Mouse (Mus musculus): Measurements from ENCODE around the gene Rad51b. TPM values are rescaled to one million over a fixed set of nuclear protein-coding genes. Genes with fewer than 3 reads are reported as not detected.

Gene Rad51b
- polyA plus RNA-seq, 1 experiment from 2014 or later, result 7.7 TPM

DNA sequence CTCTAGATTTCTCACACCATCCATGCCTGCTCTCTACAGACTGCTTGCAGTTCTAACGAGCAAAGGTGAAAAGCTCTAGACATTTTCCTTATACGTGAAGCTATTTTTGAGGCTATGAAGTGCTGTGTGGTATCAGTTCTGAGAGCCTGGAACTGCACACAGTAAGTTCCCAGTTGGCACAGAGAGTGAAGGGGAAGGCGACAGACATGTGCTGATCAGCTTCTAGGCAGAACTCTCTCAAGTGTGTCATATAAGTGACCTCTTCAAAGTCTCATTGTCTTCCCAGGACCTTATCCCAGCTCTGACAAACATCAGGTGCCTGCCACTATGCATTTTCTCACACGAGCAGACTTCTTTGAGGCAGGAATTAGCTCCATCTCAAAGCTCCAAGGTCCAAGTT is 530.7 kb downstream of the Rad51b start:
- WGBS, result 71% methylated on average over 4 of the region's 4 CpGs
- no peak for ATAC-seq (ENCODE audit: insufficient number of reproducible peaks, insufficient read depth, low FRiP score, low TSS enrichment)
- no peaks in the 10 kb centered on the region for H3K27me3 ChIP-seq
- H3K36me3 ChIP-seq, result no peaks in the 10 kb centered on the region
- no peak overlapping the region for H3K4me2 ChIP-seq (replicated peaks)
- no peaks in the 10 kb centered on the region for H3K9me3 ChIP-seq
- no peak overlapping the region for H3K4me3 ChIP-seq
- H3K27ac ChIP-seq, result no peak overlapping the region
- H3K4me1 ChIP-seq, result peaks cover 8% of the 10 kb centered on the region; the same call in 1 of the 2 replicates
- no peak overlapping the region for H3K9ac ChIP-seq

- Histone ChIP-seq H3K4me2 (replicated peaks) (no peak overlapping the region), H3K4me1 (peaks cover 8% of the 10 kb centered on the region; the same call in 1 of the 2 replicates), H3K27me3 (no peaks in the 10 kb centered on the region), H3K9me3 (no peaks in the 10 kb centered on the region), H3K9ac (no peak overlapping the region), H3K4me3 (no peak overlapping the region), H3K36me3 (no peaks in the 10 kb centered on the region), H3K27ac (no peak overlapping the region)
- ATAC-seq (ENCODE audit: insufficient number of reproducible peaks, insufficient read depth, low FRiP score, low TSS enrichment), result no peak
- 25% methylated on average over 1 of the region's 1 CpGs for WGBS
Observed at GRCm38 (mm10) chr12:79830686-79831085, 533.6 kb downstream of the Rad51b start.

GRCm38 (mm10) chr12:79832611-79833010 is 535.5 kb downstream of the Rad51b start:
- Histone ChIP-seq H3K27ac (no peak overlapping the region), H3K4me1 (peaks cover under 1% of the 10 kb centered on the region; the same call in 1 of the 2 replicates), H3K27me3 (no peaks in the 10 kb centered on the region), H3K36me3 (no peaks in the 10 kb centered on the region), H3K9ac (no peak overlapping the region), H3K4me3 (no peak overlapping the region), H3K4me2 (replicated peaks) (no peak overlapping the region), H3K9me3 (no peaks in the 10 kb centered on the region)
- no peak for ATAC-seq (ENCODE audit: insufficient number of reproducible peaks, insufficient read depth, low FRiP score, low TSS enrichment)
- 93% methylated on average over 6 of the region's 6 CpGs for WGBS

DNA sequence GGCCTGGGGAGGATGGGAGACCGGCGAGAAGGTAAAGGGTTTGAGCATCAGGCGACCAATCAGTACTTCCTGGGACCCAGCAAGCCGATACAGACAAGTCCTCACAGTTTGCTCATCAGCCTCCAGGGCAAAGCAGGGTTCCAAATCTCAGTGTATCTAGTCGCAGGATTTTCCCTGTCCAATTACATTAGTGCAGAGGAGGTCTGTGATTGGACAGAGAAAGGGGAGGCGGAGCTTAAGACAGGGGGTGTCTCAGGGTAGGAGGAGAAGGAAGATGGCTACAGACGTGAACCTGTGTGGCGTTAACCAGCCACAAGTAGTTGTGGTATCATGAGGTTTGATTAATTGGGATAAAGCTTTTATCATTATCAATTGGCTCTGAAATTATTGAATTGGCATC is 538.4 kb downstream of the Rad51b start:
- Histone ChIP-seq H3K4me3 (no peak overlapping the region), H3K9me3 (no peaks in the 10 kb centered on the region), H3K9ac (no peak overlapping the region), H3K4me1 (peaks cover 29% of the 10 kb centered on the region), H3K36me3 (no peaks in the 10 kb centered on the region), H3K27ac (no peak overlapping the region), H3K27me3 (no peaks in the 10 kb centered on the region), H3K4me2 (replicated peaks) (no peak overlapping the region)
- WGBS, result 88% methylated on average over 8 of the region's 8 CpGs
- no peak for ATAC-seq (ENCODE audit: insufficient number of reproducible peaks, insufficient read depth, low FRiP score, low TSS enrichment)

DNA sequence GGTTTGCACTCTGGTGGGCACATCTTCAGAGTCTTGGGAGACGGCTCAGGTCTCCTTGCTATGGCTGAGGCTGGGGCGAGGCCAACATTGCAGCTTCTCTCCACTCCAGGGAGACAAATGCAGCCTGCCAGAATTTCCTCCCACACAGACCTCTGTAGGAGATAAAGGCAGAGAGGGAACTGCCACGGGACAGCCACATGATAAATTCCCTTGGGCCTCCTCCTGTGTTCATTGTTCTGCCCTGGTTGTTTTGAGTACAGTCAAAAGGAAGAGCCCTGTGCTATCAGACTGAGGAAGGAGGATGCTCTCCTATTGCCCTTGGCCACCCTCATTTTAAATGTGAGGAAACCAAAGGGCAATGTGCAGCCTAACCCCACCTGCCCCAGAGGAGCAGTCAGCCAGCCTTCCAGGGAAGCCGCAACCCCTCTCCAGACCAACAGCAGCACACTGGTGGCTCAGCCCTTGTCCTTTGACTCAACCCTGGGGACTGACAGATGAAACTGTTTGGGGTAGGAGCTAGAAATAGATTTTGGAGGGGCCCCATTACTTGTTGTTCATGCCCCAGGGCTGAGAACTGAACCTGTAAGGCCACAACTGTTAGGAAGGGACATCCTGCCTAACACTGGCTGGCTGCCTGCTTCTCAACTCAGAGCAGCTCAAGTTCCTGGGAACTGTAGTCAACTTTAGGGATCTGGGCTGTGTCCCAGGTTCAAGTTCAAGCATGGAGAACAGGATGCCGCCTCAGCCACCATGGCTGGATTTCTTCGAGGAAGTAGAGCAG is 541.3 kb downstream of the Rad51b start:
- WGBS, result 63% methylated on average over 6 of the region's 6 CpGs
- no peak overlapping the region for H3K4me3 ChIP-seq
- ATAC-seq (ENCODE audit: insufficient number of reproducible peaks, insufficient read depth, low FRiP score, low TSS enrichment), result no peak
- peaks cover 57% of the 10 kb centered on the region for H3K4me1 ChIP-seq
- peak overlapping the region; percentile 77 for H3K27ac ChIP-seq
- H3K4me2 ChIP-seq (replicated peaks), result no peak overlapping the region
- no peaks in the 10 kb centered on the region for H3K36me3 ChIP-seq
- no peak overlapping the region for H3K9ac ChIP-seq
- no peaks in the 10 kb centered on the region for H3K27me3 ChIP-seq
- no peaks in the 10 kb centered on the region for H3K9me3 ChIP-seq

DNA sequence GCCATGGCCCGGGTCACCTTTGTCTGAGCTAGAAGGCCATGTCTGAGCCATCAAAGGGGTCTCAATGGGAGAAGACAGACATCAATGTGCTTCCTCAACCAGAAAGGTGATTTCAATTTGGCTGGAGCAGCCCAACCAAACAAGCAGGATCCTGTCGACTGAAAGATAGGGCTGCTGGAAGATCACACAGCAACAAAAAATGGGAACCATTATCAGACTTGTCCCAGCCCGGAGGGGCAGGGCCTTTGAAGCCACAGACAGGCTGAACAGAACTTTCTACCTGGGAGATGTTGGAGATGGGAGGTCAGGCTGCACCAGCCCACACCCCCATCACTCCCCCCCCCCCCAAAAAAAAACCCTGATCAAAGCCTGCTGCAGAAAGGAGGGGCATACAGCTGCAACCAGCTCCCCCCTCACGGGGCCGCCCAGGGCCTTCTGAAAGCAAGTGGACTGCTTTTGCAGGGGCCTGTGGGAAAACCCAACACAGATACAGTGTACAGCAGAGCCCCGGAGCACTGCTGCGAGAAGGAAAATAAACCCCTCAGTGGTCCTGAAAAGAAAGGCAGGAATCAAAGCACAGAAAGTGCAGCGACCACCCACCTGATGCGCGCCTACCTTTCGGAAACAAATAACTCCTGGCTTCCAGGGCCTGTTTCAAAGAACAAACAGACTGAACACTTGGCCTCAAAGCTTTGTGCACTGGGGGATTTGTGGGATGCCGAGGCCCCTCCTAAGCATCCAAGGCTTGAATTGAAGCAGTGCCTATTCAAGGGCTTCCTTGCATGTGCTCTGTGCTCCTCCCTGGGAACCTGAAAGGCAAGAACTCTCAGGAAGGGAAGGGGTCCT is 542.2 kb downstream of the Rad51b start:
- no peak overlapping the region for H3K4me3 ChIP-seq
- H3K9ac ChIP-seq, result no peak overlapping the region
- 38% methylated on average over 12 of the region's 12 CpGs for WGBS
- H3K36me3 ChIP-seq, result no peaks in the 10 kb centered on the region
- peak overlapping the region; percentile 77 for H3K27ac ChIP-seq
- no peaks in the 10 kb centered on the region for H3K9me3 ChIP-seq
- H3K4me2 ChIP-seq (replicated peaks), result no peak overlapping the region
- peaks cover 67% of the 10 kb centered on the region for H3K4me1 ChIP-seq
- ATAC-seq (ENCODE audit: insufficient number of reproducible peaks, insufficient read depth, low FRiP score, low TSS enrichment), result no peak
- no peaks in the 10 kb centered on the region for H3K27me3 ChIP-seq

DNA sequence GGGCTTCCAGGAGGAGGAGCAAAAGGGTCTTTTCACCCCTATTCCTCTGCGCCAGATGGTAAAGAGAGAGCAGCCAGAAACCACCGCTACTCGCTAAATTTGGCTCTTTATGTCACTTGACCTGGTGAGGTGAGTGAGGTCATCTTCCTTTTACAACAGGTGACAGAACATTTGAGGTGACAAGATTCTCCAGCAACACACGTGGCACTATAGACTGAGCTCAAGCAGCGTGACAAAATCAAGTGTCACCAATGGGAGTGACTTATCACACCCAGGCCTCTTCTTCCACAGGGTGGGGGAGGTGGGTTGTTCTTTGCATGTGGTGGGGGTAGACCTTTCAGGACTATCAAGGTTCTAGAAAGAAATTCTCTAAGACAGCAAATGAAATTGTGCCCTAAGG is 543.4 kb downstream of the Rad51b start:
- H3K9me3 ChIP-seq, result no peaks in the 10 kb centered on the region
- peaks cover 78% of the 10 kb centered on the region for H3K4me1 ChIP-seq
- no peaks in the 10 kb centered on the region for H3K27me3 ChIP-seq
- 73% methylated on average over 5 of the region's 5 CpGs for WGBS
- no peak overlapping the region for H3K9ac ChIP-seq
- no peak for ATAC-seq (ENCODE audit: insufficient number of reproducible peaks, insufficient read depth, low FRiP score, low TSS enrichment)
- no peaks in the 10 kb centered on the region for H3K36me3 ChIP-seq
- H3K27ac ChIP-seq, result peak overlapping the region; percentile 77; the same call in 1 of the 2 replicates
- no peak overlapping the region for H3K4me2 ChIP-seq (replicated peaks)
- H3K4me3 ChIP-seq, result no peak overlapping the region

DNA sequence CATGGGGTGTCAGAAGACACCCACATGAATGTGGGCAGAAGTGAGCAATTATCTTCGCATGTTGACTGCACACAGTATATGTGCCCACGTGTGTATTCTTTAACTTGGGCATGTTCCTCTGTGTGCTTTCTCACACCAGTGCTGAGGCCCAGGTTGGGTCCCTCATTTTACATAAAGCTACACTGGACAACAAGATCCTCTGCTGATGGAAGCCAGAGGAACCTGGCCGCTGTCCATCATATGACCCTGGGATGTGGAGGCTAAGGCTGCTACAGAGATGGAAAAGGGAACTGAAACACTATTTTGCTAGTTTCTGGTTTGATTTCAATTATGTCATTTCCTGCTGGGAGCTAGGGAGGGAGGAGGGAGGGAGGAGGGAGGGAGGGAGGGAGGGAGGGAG is 544.2 kb downstream of the Rad51b start:
- WGBS, result 74% methylated on average over 3 of the region's 3 CpGs
- no peak for ATAC-seq (ENCODE audit: insufficient number of reproducible peaks, insufficient read depth, low FRiP score, low TSS enrichment)
- Histone ChIP-seq H3K9me3 (no peaks in the 10 kb centered on the region), H3K9ac (no peak overlapping the region), H3K4me1 (peaks cover 86% of the 10 kb centered on the region), H3K4me3 (no peak overlapping the region), H3K27me3 (no peaks in the 10 kb centered on the region), H3K4me2 (replicated peaks) (no peak overlapping the region), H3K36me3 (no peaks in the 10 kb centered on the region), H3K27ac (peak overlapping the region; percentile 92)

DNA sequence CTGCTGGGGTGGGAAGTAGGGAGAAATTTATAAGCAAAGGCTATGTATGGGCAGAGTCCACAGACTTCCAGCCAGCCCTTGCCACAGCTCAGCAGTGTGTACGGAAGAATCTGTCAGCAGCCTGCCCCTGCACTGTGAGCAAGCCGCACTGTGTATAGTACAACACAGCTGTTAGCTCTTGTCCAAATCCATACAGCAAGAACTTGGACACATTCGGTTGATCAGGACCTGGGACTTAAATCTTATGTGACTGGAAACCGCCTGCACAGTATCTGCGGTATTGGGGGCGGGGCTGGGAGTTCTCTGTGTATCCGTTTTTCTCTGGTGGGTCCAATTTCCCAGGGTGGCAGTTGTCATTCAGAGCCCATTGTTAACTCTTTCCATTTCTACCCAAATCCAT is 545.2 kb downstream of the Rad51b start:
- H3K4me1 ChIP-seq, result peaks cover 97% of the 10 kb centered on the region

GRCm38 (mm10) chr12:79843002-79843401 is 545.9 kb downstream of the Rad51b start:
- H3K4me1 ChIP-seq, result peaks cover 99% of the 10 kb centered on the region
- H3K9me3 ChIP-seq, result no peaks in the 10 kb centered on the region
- H3K27me3 ChIP-seq, result no peaks in the 10 kb centered on the region
- H3K4me3 ChIP-seq, result no peak overlapping the region
- H3K4me2 ChIP-seq (replicated peaks), result no peak overlapping the region
- peak overlapping the region; percentile 92 for H3K27ac ChIP-seq
- H3K36me3 ChIP-seq, result no peaks in the 10 kb centered on the region
- no peak overlapping the region for H3K9ac ChIP-seq
- 49% methylated on average over 11 of the region's 11 CpGs for WGBS
- no peak for ATAC-seq (ENCODE audit: insufficient number of reproducible peaks, insufficient read depth, low FRiP score, low TSS enrichment)

More for the DNA sequence above, 545.2 kb downstream of the Rad51b start:
- Histone ChIP-seq H3K27me3 (no peaks in the 10 kb centered on the region), H3K4me3 (no peak overlapping the region), H3K9ac (no peak overlapping the region), H3K27ac (peak overlapping the region; percentile 92), H3K36me3 (no peaks in the 10 kb centered on the region), H3K4me2 (replicated peaks) (no peak overlapping the region; the same call in 1 of the 2 replicates), H3K9me3 (no peaks in the 10 kb centered on the region)
- peak; percentile 54; the same call in 1 of the 2 replicates for ATAC-seq (ENCODE audit: insufficient number of reproducible peaks, insufficient read depth, low FRiP score, low TSS enrichment)
- 13% methylated on average over 7 of the region's 7 CpGs for WGBS

- no peaks in the 10 kb centered on the region for H3K36me3 ChIP-seq
- WGBS, result 19% methylated on average over 6 of the region's 6 CpGs
- H3K4me1 ChIP-seq, result peaks cover 100% of the 10 kb centered on the region
- H3K27me3 ChIP-seq, result no peaks in the 10 kb centered on the region
- no peak overlapping the region for H3K4me2 ChIP-seq (replicated peaks)
- ATAC-seq (ENCODE audit: insufficient number of reproducible peaks, insufficient read depth, low FRiP score, low TSS enrichment), result no peak
- H3K9me3 ChIP-seq, result no peaks in the 10 kb centered on the region
- H3K27ac ChIP-seq, result peak overlapping the region; percentile 92
- H3K9ac ChIP-seq, result no peak overlapping the region
- H3K4me3 ChIP-seq, result no peak overlapping the region
Observed at GRCm38 (mm10) chr12:79843496-79843895, 546.4 kb downstream of the Rad51b start.

All from embryonic facial prominence, embryonic 12.5 days (tissue).